Mouse (Mus musculus) lung, postnatal 0 days (tissue): ENCODE results near the gene Mfap1a.

ENCODE experiments used
- CTCF ChIP-seq: IDR thresholded peaks from 2 replicates; pipeline ENCODE4 v1.5.1; 2016; ENCODE audit warnings: antibody characterized with exemption, mild to moderate bottlenecking
- EP300 ChIP-seq: IDR thresholded peaks from 2 replicates; pipeline ENCODE4 v1.6.1; 2016; ENCODE audit warnings: antibody characterized with exemption, mild to moderate bottlenecking, control low read depth

DNA sequence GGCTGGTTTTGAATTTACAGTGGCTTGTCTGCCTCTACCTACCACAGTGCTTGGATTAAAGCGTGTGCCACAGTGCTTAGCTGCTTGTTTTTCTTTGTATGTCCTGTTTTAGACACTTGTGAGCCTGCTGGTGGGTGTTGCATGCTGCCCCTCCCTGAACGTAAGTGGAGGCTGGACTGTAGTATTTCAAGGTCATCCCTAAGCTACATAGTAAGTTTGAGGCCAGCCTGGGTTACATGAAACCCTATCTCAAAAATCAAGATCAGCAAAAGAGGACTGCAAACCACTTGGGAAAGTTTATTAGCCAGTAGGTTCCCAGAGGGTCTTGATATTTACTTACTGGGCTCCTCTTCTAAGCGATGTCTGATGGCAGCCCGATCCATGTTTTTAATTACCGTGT, 11.6 kb upstream of the Mfap1a start:
- TF ChIP-seq CTCF (no peak), EP300 (no peak)
